ENCODE assay signal across 8 mouse cellular contexts in the genomic region with DNA sequence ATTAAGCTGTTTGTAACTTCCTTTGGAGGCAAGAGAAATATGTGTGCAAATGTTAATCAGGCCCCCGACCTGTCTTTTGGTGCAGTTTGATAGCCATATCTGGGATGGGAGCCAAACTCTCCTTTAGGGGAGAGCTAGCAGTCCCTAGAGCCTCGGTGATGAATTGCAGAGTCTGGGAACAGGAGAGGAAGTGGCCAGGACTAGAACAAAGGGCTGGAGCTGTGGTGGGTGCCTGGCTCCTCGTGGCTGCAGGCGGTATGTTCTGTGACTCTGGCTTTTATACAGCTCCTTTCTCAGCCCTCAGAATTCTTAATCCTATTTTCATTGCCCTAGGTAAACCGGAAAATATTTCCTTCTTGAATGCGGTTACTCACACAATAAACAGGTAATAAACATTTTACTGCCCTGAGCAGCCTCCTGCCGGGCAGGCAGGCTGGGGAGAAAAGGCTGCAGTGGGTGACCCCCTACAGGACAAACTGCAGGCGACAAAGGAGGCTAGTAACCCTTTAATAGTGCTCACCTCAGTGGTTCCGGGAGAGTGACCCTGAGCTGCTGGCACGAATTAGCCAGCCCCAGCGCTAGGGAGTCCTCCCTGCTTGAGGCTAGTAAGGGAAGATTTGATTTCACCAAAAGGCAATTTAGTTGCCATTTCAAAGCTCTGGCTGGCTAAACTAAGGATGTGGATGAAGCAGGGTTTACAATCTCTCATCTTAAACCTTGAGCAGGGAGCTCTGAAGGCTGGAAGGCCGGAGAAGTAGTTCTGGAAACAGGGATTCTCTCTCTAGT.
DNase-seq lines count a peak whose midpoint lies in the region; ATAC-seq and TF ChIP-seq lines count a peak whose summit lies in the region.

No protein-coding gene starts in this region.

- H3K4me2 ChIP-seq in midbrain, embryonic 13.5 days (replicated peaks), result peak overlapping the region; percentile 12; the same call in 1 of the 2 replicates

- POLR2A ChIA-PET in Patski (lab: Charles Lee), result no interaction called here

- intact Hi-C loops in left cerebral cortex, adult 2 months (cut with DNase I), result no loop called here

- H3K9ac ChIP-seq in midbrain, embryonic 13.5 days (replicated peaks), result peak overlapping the region; percentile 56

- 5% methylated on average over 12 of the region's 12 CpGs for WGBS in midbrain, embryonic 13.5 days

- peak overlapping the region; percentile 92 for H3K27ac ChIP-seq in midbrain, embryonic 13.5 days
- no peak overlapping the region for H3K27ac ChIP-seq in left cerebral cortex, adult 2 months

- peak; percentile 84 for ATAC-seq in Patski
- peak; percentile 90 for ATAC-seq in granulocyte monocyte progenitor cell, adult 5-6 weeks (replicated peaks; ENCODE audit: poor library complexity, severe bottlenecking)
- ATAC-seq in midbrain, embryonic 13.5 days, result peak; percentile 90

- H3K9me3 ChIP-seq in midbrain, embryonic 13.5 days, result no peaks in the 10 kb centered on the region

- no peak overlapping the region for H3K4me3 ChIP-seq in midbrain, embryonic 13.5 days (replicated peaks)
- H3K4me3 ChIP-seq in left cerebral cortex, adult 2 months, result no peak overlapping the region

- H3K36me3 ChIP-seq in midbrain, embryonic 13.5 days, result no peaks in the 10 kb centered on the region

- peaks cover 32% of the 10 kb centered on the region for H3K4me1 ChIP-seq in midbrain, embryonic 13.5 days (replicated peaks)

- DNase-seq in adrenal gland, postnatal 14 days, result peak; percentile 34
- DNase-seq in adrenal gland, adult 18-20 months (ENCODE audit: low spot score in 2 of 2), result no peak
- peak; percentile 83 for DNase-seq in Patski (ENCODE audit: low read depth, low spot score)
- peak; percentile 53 for DNase-seq in kidney, postnatal 14 days
- no peak for DNase-seq in left cerebral cortex, adult 2 months (ENCODE audit: extremely low spot score in 1 of 2, low spot score in 2 of 2)
- DNase-seq in urinary bladder, postnatal 14 days (ENCODE audit: low spot score), result no peak

- peak; percentile 81 for TF ChIP-seq CTCF in Patski (IDR thresholded peaks at IDR 0.05)
- TF ChIP-seq CTCF in left cerebral cortex, adult 2 months (IDR thresholded peaks at IDR 0.05), result no peak; the same call in 1 of the 2 replicates

- in situ Hi-C loops in Patski (cut with MboI; ENCODE audit: low pct_unique_long_range_greater_than_20kb), result no loop called here

- H3K27me3 ChIP-seq in Patski, result no peaks in the 10 kb centered on the region
- H3K27me3 ChIP-seq in midbrain, embryonic 13.5 days, result no peaks in the 10 kb centered on the region

- CTCF ChIA-PET in Patski (lab: Charles Lee), result interaction anchor here (0.7 to 2.4 kb wide), 22 partner anchors 9 to 426 kb away, joined by 3 to 11 read pairs (median 3); no protein-coding TSS in a partner anchor

Comparison
In these comparisons a context has a peak if more than half of its experiments do, and no peak if none do; other contexts are left out.
1. DNase-seq: peak in adrenal gland, postnatal 14 days (single experiment), Patski (single experiment) and kidney, postnatal 14 days (single experiment); none in adrenal gland, adult 18-20 months (0 of 2), left cerebral cortex, adult 2 months (0 of 2) and urinary bladder, postnatal 14 days (single experiment).
2. Peak in every context shown above with its lines, with median percentiles within 50 percentile points of each other: ATAC-seq.